Comparison of ENCODE assay signal across 29 mouse cellular contexts in genomic region chr2:39040215-39040614, GRCm38 (mm10). TPM values are rescaled to one million over a fixed set of nuclear protein-coding genes. Genes with fewer than 3 reads are reported as not detected.
"Had no signal": no experiment of that assay in that cellular context is flagged by ENCODE, and none has a peak within 500 bp of the region (broad histone marks: within the 10 kb centered on the region; RNA-seq: fewer than 3 reads in every experiment).

No protein-coding gene starts in this region.

- H3K4me3 ChIP-seq: embryonic facial prominence, embryonic 10.5 days; embryonic facial prominence, embryonic 12.5 days; embryonic facial prominence, embryonic 13.5 days; embryonic facial prominence, embryonic 15.5 days; erythroblast, embryonic 14.5 days; forebrain, embryonic 10.5 days; forebrain, embryonic 12.5 days; forebrain, embryonic 13.5 days; forebrain, embryonic 15.5 days; gastrocnemius, adult 2 months; heart, adult 2 months had no signal

- DNase-seq: cerebellum, adult 18-20 months; cerebellum, adult 2 months; cerebellum, adult 8-10 months; cerebellum, adult 9-10 months; cerebellum, adult 9-11 months; cerebellum, postnatal 10 days; cerebellum, postnatal 14 days; cerebellum, postnatal 25 days; cerebellum, postnatal 36 days; embryo, embryonic 11 days; forebrain, postnatal 0 days; gastrocnemius, adult 2 months; gastrocnemius, postnatal 10 days; gastrocnemius, postnatal 14 days; gastrocnemius, postnatal 25 days; gastrocnemius, postnatal 36 days; heart, adult 18-20 months; heart, adult 2 months had no signal

- H3K9ac ChIP-seq: embryonic facial prominence, embryonic 12.5 days; embryonic facial prominence, embryonic 13.5 days; embryonic facial prominence, embryonic 15.5 days; forebrain, embryonic 12.5 days; forebrain, embryonic 13.5 days; forebrain, embryonic 15.5 days; forebrain, postnatal 0 days had no signal

- H3K27ac ChIP-seq: embryonic facial prominence, embryonic 10.5 days; embryonic facial prominence, embryonic 12.5 days; embryonic facial prominence, embryonic 13.5 days; embryonic facial prominence, embryonic 15.5 days; forebrain, embryonic 10.5 days; forebrain, embryonic 12.5 days; forebrain, embryonic 13.5 days; forebrain, embryonic 15.5 days; gastrocnemius, adult 2 months; heart, adult 2 months had no signal

- ATAC-seq: forebrain, embryonic 13.5 days; forebrain, embryonic 14.5 days; forebrain, embryonic 15.5 days; forebrain, embryonic 16.5 days; forebrain, postnatal 0 days had no signal

- H3K9me3 ChIP-seq: embryonic facial prominence, embryonic 10.5 days; embryonic facial prominence, embryonic 12.5 days; embryonic facial prominence, embryonic 13.5 days; embryonic facial prominence, embryonic 15.5 days; forebrain, embryonic 10.5 days; forebrain, embryonic 12.5 days; forebrain, embryonic 13.5 days; forebrain, embryonic 15.5 days had no signal

- H3K4me1 ChIP-seq: embryonic facial prominence, embryonic 10.5 days; embryonic facial prominence, embryonic 12.5 days; embryonic facial prominence, embryonic 13.5 days; embryonic facial prominence, embryonic 15.5 days; forebrain, embryonic 10.5 days; forebrain, embryonic 12.5 days; forebrain, embryonic 13.5 days; forebrain, embryonic 15.5 days had no signal

- H3K27me3 ChIP-seq: embryonic facial prominence, embryonic 12.5 days; embryonic facial prominence, embryonic 13.5 days; embryonic facial prominence, embryonic 15.5 days; forebrain, embryonic 12.5 days; forebrain, embryonic 13.5 days; forebrain, embryonic 15.5 days had no signal

- H3K4me2 ChIP-seq: embryonic facial prominence, embryonic 12.5 days; embryonic facial prominence, embryonic 13.5 days; embryonic facial prominence, embryonic 15.5 days; forebrain, embryonic 12.5 days; forebrain, embryonic 13.5 days; forebrain, embryonic 15.5 days had no signal

RNA-seq across cellular contexts. Expression of gene Wdr38, which starts 42.9 kb away (rescaled TPM):
- polyA plus RNA-seq: erythroblast, embryonic 14.5 days had no signal
